8 mouse cellular contexts compared by ENCODE assay signal in genomic region chr1:41157651-41158513, GRCm38 (mm10).
DNase-seq lines count a peak whose midpoint lies in the region; ATAC-seq lines count a peak whose summit lies in the region.
"Had no signal": no experiment of that assay in that cellular context is flagged by ENCODE, and none has a peak within 500 bp of the region (broad histone marks: within the 10 kb centered on the region; RNA-seq: fewer than 3 reads in every experiment).

No protein-coding gene starts in this region.

- H3K27me3 ChIP-seq in hindbrain, embryonic 14.5 days (ENCODE audit: control insufficient read depth, insufficient read depth, low read length) = no peaks in the 10 kb centered on the region
- no peaks in the 10 kb centered on the region for H3K27me3 ChIP-seq in heart, embryonic 12.5 days (replicated peaks)
- H3K27me3 ChIP-seq: heart, embryonic 15.5 days had no signal

- 0 out of 2 replicates have a peak overlapping the region, but pooled peaks have one; percentile 9 for H3K4me3 ChIP-seq in hindbrain, embryonic 14.5 days (replicated peaks; ENCODE audit: low read length)
- no peak overlapping the region for H3K4me3 ChIP-seq in heart, embryonic 12.5 days
- H3K4me3 ChIP-seq: heart, embryonic 15.5 days had no signal

- peak overlapping the region; percentile 46 for H3K4me2 ChIP-seq in hindbrain, embryonic 14.5 days (replicated peaks)
- H3K4me2 ChIP-seq in heart, embryonic 12.5 days = no peak overlapping the region
- H3K4me2 ChIP-seq: heart, embryonic 15.5 days had no signal

- peak overlapping the region; percentile 49 for H3K27ac ChIP-seq in hindbrain, embryonic 14.5 days
- H3K27ac ChIP-seq in heart, embryonic 12.5 days (ENCODE audit: poor library complexity, severe bottlenecking) = no peak overlapping the region
- H3K27ac ChIP-seq: heart, embryonic 15.5 days had no signal

- intact Hi-C loops in left cerebral cortex, postnatal 10 days (cut with DNase I) = loop anchor here (5.0 to 10.0 kb wide), 5 partner anchors 114 to 1554 kb away; no protein-coding TSS in a partner anchor

- peak overlapping the region; percentile 40 for H3K9ac ChIP-seq in hindbrain, embryonic 14.5 days
- no peak overlapping the region for H3K9ac ChIP-seq in heart, embryonic 12.5 days
- H3K9ac ChIP-seq: heart, embryonic 15.5 days had no signal

- H3K4me1 ChIP-seq in hindbrain, embryonic 14.5 days (replicated peaks; ENCODE audit: control insufficient read depth, insufficient read depth, low read length) = peaks cover 27% of the 10 kb centered on the region
- H3K4me1 ChIP-seq in heart, embryonic 12.5 days (replicated peaks) = no peaks in the 10 kb centered on the region
- H3K4me1 ChIP-seq: heart, embryonic 15.5 days had no signal

- WGBS in hindbrain, embryonic 14.5 days = 12% methylated on average over 20 of the region's 21 CpGs
- WGBS in heart, embryonic 12.5 days = 73% methylated on average over 20 of the region's 21 CpGs

- no peaks in the 10 kb centered on the region for H3K36me3 ChIP-seq in hindbrain, embryonic 14.5 days (replicated peaks; ENCODE audit: control insufficient read depth, insufficient read depth)
- no peaks in the 10 kb centered on the region for H3K36me3 ChIP-seq in heart, embryonic 12.5 days
- H3K36me3 ChIP-seq: heart, embryonic 15.5 days had no signal

- peak; percentile 11 for DNase-seq in testis, postnatal 14 days (ENCODE audit: low spot score)
- no peak for DNase-seq in testis, postnatal 10 days (ENCODE audit: low spot score)
- no peak for DNase-seq in hindbrain, embryonic 14.5 days (ENCODE audit: low spot score)
- peak; percentile 40 to 63 for DNase-seq in left cerebral cortex, postnatal 10 days (ENCODE audit: extremely low spot score in 1 of 2, low spot score in 2 of 2)
- peak; percentile 80 for DNase-seq in retina, postnatal 1 day
- no peak for DNase-seq in spleen, postnatal 14 days (ENCODE audit: low spot score in 2 of 2)

- ATAC-seq in hindbrain, embryonic 14.5 days (ENCODE audit: low FRiP score) = peak; percentile 85
- no peak for ATAC-seq in heart, embryonic 12.5 days (ENCODE audit: insufficient number of reproducible peaks, low FRiP score)

- no peaks in the 10 kb centered on the region for H3K9me3 ChIP-seq in hindbrain, embryonic 14.5 days (ENCODE audit: control insufficient read depth, low read length)
- no peaks in the 10 kb centered on the region for H3K9me3 ChIP-seq in heart, embryonic 12.5 days (replicated peaks)
- H3K9me3 ChIP-seq: heart, embryonic 15.5 days had no signal

Comparison
In these comparisons a context has a peak if more than half of its experiments do, and no peak if none do; other contexts are left out.
1. DNase-seq: peak in testis, postnatal 14 days (single experiment), left cerebral cortex, postnatal 10 days (2 of 2) and retina, postnatal 1 day (single experiment); none in testis, postnatal 10 days (single experiment), hindbrain, embryonic 14.5 days (single experiment) and spleen, postnatal 14 days (0 of 2).